ENCODE assay signal across 14 mouse cellular contexts in genomic region chr15:78711935-78712334, GRCm38 (mm10). TPM values are rescaled to one million over a fixed set of nuclear protein-coding genes. Genes with fewer than 3 reads are reported as not detected.
DNase-seq lines count a peak whose midpoint lies in the region; ATAC-seq and TF ChIP-seq lines count a peak whose summit lies in the region.
"Had no signal": no experiment of that assay in that cellular context is flagged by ENCODE, and none has a peak within 500 bp of the region (broad histone marks: within the 10 kb centered on the region; RNA-seq: fewer than 3 reads in every experiment).

No protein-coding gene starts in this region.

- TF ChIP-seq POLR2A in kidney, adult 2 months (IDR thresholded peaks at IDR 0.05; ENCODE audit: low read depth, low read length) = no peak

- no peak for TF ChIP-seq CTCF in kidney, adult 2 months (conservative IDR thresholded peaks at IDR 0.05; ENCODE audit: insufficient read depth, insufficient read length, low read depth, low read length)

- no peaks in the 10 kb centered on the region for H3K36me3 ChIP-seq in hindbrain, embryonic 11.5 days (ENCODE audit: control insufficient read depth, insufficient read depth, low read length)
- no peaks in the 10 kb centered on the region for H3K36me3 ChIP-seq in hindbrain, embryonic 10.5 days
- no peaks in the 10 kb centered on the region for H3K36me3 ChIP-seq in hindbrain, embryonic 13.5 days
- H3K36me3 ChIP-seq in kidney, adult 2 months (ENCODE audit: control insufficient read depth, insufficient read depth, low read length) = no peaks in the 10 kb centered on the region
- H3K36me3 ChIP-seq: limb, embryonic 15.5 days; stomach, embryonic 15.5 days had no signal

- no peak overlapping the region for H3K4me3 ChIP-seq in hindbrain, embryonic 11.5 days (ENCODE audit: low read depth, low read length)
- no peak overlapping the region for H3K4me3 ChIP-seq in hindbrain, embryonic 10.5 days
- no peak overlapping the region; the same call in 1 of the 2 replicates for H3K4me3 ChIP-seq in hindbrain, embryonic 13.5 days
- no peak overlapping the region for H3K4me3 ChIP-seq in kidney, adult 2 months (ENCODE audit: insufficient read depth, low read depth, low read length)
- H3K4me3 ChIP-seq: stomach, embryonic 15.5 days had no signal

- peaks cover 40% of the 10 kb centered on the region for H3K27me3 ChIP-seq in hindbrain, embryonic 11.5 days (ENCODE audit: control insufficient read depth, insufficient read depth, low read length)
- H3K27me3 ChIP-seq in hindbrain, embryonic 10.5 days (ENCODE audit: insufficient read depth, poor library complexity, severe bottlenecking) = peaks cover 77% of the 10 kb centered on the region
- peaks cover 70% of the 10 kb centered on the region for H3K27me3 ChIP-seq in hindbrain, embryonic 13.5 days
- no peaks in the 10 kb centered on the region for H3K27me3 ChIP-seq in kidney, adult 2 months (replicated peaks; ENCODE audit: control insufficient read depth, insufficient read depth, low read length)

- peaks cover 5% of the 10 kb centered on the region for H3K4me1 ChIP-seq in hindbrain, embryonic 11.5 days (replicated peaks; ENCODE audit: control insufficient read depth, insufficient read depth, low read length)
- peaks cover 53% of the 10 kb centered on the region for H3K4me1 ChIP-seq in hindbrain, embryonic 10.5 days (replicated peaks)
- peaks cover 81% of the 10 kb centered on the region for H3K4me1 ChIP-seq in hindbrain, embryonic 13.5 days (replicated peaks)
- no peaks in the 10 kb centered on the region for H3K4me1 ChIP-seq in kidney, adult 2 months (ENCODE audit: control insufficient read depth, insufficient read depth, low read length)
- H3K4me1 ChIP-seq: stomach, embryonic 15.5 days had no signal

- no peak overlapping the region for H3K27ac ChIP-seq in hindbrain, embryonic 11.5 days (ENCODE audit: low read depth, low read length)
- no peak overlapping the region for H3K27ac ChIP-seq in hindbrain, embryonic 10.5 days
- peak overlapping the region; percentile 40; the same call in 1 of the 2 replicates for H3K27ac ChIP-seq in hindbrain, embryonic 13.5 days
- H3K27ac ChIP-seq in kidney, adult 2 months (ENCODE audit: insufficient read depth, low read depth, low read length) = no peak overlapping the region
- H3K27ac ChIP-seq: limb, embryonic 15.5 days; stomach, embryonic 15.5 days had no signal

- ATAC-seq in hindbrain, embryonic 11.5 days (ENCODE audit: low FRiP score) = 0 out of 2 replicates have a peak, but pooled peaks have one; percentile 9
- ATAC-seq in hindbrain, embryonic 13.5 days (ENCODE audit: low FRiP score) = no peak

- DNase-seq in hindbrain, embryonic 11.5 days (ENCODE audit: low spot score) = no peak
- no peak for DNase-seq in hindbrain, embryonic 10.5 days (ENCODE audit: low spot score)
- DNase-seq in left cerebral cortex, adult 9 months (ENCODE audit: low spot score in 2 of 2) = peak; percentile 74 to 91
- peak; percentile 84 to 89 for DNase-seq in right cerebral cortex, adult 2 months (ENCODE audit: low spot score in 2 of 2)
- DNase-seq in embryo, embryonic 10.5 days (ENCODE audit: low spot score) = no peak
- DNase-seq in kidney, adult 2 months = no peak
- DNase-seq in adrenal gland, postnatal 25 days = no peak
- DNase-seq: adrenal gland, adult 8-10 months; heart, adult 11 months; heart, postnatal 36 days; lung, postnatal 14 days had no signal

- no peak overlapping the region for H3K9ac ChIP-seq in hindbrain, embryonic 11.5 days (ENCODE audit: low read depth, low read length)
- H3K9ac ChIP-seq in hindbrain, embryonic 13.5 days = no peak overlapping the region; the same call in 1 of the 2 replicates
- H3K9ac ChIP-seq: limb, embryonic 15.5 days; stomach, embryonic 15.5 days had no signal

- H3K9me3 ChIP-seq in hindbrain, embryonic 11.5 days (ENCODE audit: control insufficient read depth, low read length) = no peaks in the 10 kb centered on the region
- H3K9me3 ChIP-seq in hindbrain, embryonic 10.5 days = no peaks in the 10 kb centered on the region
- no peaks in the 10 kb centered on the region for H3K9me3 ChIP-seq in hindbrain, embryonic 13.5 days
- H3K9me3 ChIP-seq: limb, embryonic 15.5 days; stomach, embryonic 15.5 days had no signal

- WGBS in hindbrain, embryonic 11.5 days = 80% methylated on average over 7 of the region's 7 CpGs
- WGBS in hindbrain, embryonic 10.5 days = 77% methylated on average over 7 of the region's 7 CpGs
- 71% methylated on average over 7 of the region's 7 CpGs for WGBS in hindbrain, embryonic 13.5 days
- WGBS in kidney, adult 2 months = 47% methylated on average over 7 of the region's 7 CpGs

- no peak overlapping the region for H3K4me2 ChIP-seq in hindbrain, embryonic 11.5 days (replicated peaks; ENCODE audit: low read depth, low read length)
- peak overlapping the region; percentile 61 for H3K4me2 ChIP-seq in hindbrain, embryonic 13.5 days

RNA-seq across cellular contexts. Expression of gene Elfn2, which starts 6.6 kb away (rescaled TPM):
- 0.60 and 0.85 TPM in 2 replicates for polyA plus RNA-seq in hindbrain, embryonic 11.5 days (2014; fragmentation: Nextera tagmentation; extraction: Ambion mirVana)
- 0.24 and 0.39 TPM in 2 replicates for polyA plus RNA-seq in hindbrain, embryonic 10.5 days (2016; fragmentation: Nextera tagmentation; extraction: Ambion mirVana)
- polyA plus RNA-seq in hindbrain, embryonic 13.5 days (2015; fragmentation: Nextera tagmentation; extraction: Ambion mirVana) = 4.6 and 5.0 TPM in 2 replicates
- polyA plus RNA-seq in kidney, adult 2 months (2012; rRNA removed) = 0.03 and 0.04 TPM in 2 replicates
- 2.4 and 7.8 TPM in 2 replicates for total RNA-seq in adrenal gland, postnatal 25 days (2021)

Comparison
In these comparisons a context has a peak if more than half of its experiments do, and no peak if none do; other contexts are left out.
1. DNase-seq: peak in left cerebral cortex, adult 9 months (2 of 2) and right cerebral cortex, adult 2 months (2 of 2); none in hindbrain, embryonic 11.5 days (single experiment), hindbrain, embryonic 10.5 days (single experiment), embryo, embryonic 10.5 days (single experiment), kidney, adult 2 months (single experiment) and adrenal gland, postnatal 25 days (single experiment).